Mouse (Mus musculus) forebrain, embryonic 12.5 days (tissue): ENCODE measurements around the gene Dtx1. TPM values are rescaled to one million over a fixed set of nuclear protein-coding genes. Genes with fewer than 3 reads are reported as not detected.

Experiments
- ATAC-seq: fragments of 200-750 bp; cut with Nextera tagmentation; 2 replicates; pipeline ENCODE4 v1.8.0; 2017; ENCODE audit warnings: moderate TSS enrichment; ENCODE audit not compliant: low FRiP score
- H3K27ac ChIP-seq: fragments of 300-500 bp; sonication (generic); 2 replicates; pipeline ENCODE4 v1.5.1; 2016; ENCODE audit warnings: mild to moderate bottlenecking
- H3K27me3 ChIP-seq: fragments of 300-500 bp; sonication (generic); 2 replicates; pipeline ENCODE4 v1.6.1; 2016; ENCODE audit warnings: mild to moderate bottlenecking
- H3K36me3 ChIP-seq: fragments of 300-500 bp; sonication (generic); replicated peaks from 2 replicates; pipeline ENCODE4 v1.6.1; 2016; ENCODE audit warnings: mild to moderate bottlenecking
- H3K4me1 ChIP-seq: fragments of 300-500 bp; sonication (generic); 2 replicates; pipeline ENCODE4 v1.6.1; 2016
- H3K4me2 ChIP-seq: fragments of 300-500 bp; sonication (generic); 2 replicates; pipeline ENCODE4 v1.6.1; 2016; ENCODE audit warnings: mild to moderate bottlenecking, moderate library complexity
- H3K4me3 ChIP-seq: fragments of 300-500 bp; sonication (generic); replicated peaks from 2 replicates; pipeline ENCODE4 v1.5.1; 2016; ENCODE audit warnings: mild to moderate bottlenecking
- H3K9ac ChIP-seq: fragments of 300-500 bp; sonication (generic); 2 replicates; pipeline ENCODE4 v1.6.1; 2016; ENCODE audit warnings: mild to moderate bottlenecking
- H3K9me3 ChIP-seq: fragments of 300-500 bp; sonication (generic); 2 replicates; pipeline ENCODE4 v1.6.1; 2016
- WGBS: fragments of 180-500 bp; shearing (Covaris S2); methylation state at CpG from one replicate; pipeline ENCODE4 v1.1.7; 2016; 5-methylcytosine and 5-hydroxymethylcytosine counted together
- polyA plus RNA-seq: library from polyadenylated mRNA; unstranded; fragments of >200 nt; fragmentation: Nextera tagmentation; extraction: Ambion mirVana; gene quantifications from 2 replicates; pipeline ENCODE4 v1.2.1, GENCODE M21; 2016

The Dtx1 gene
- polyA plus RNA-seq, 1 experiment from 2014 or later, result 17.1 TPM

GRCm38 (mm10) chr5:120645851-120646250 is 65.9 kb downstream of the Dtx1 start:
- H3K4me3 ChIP-seq, result no peak overlapping the region
- no peaks in the 10 kb centered on the region for H3K36me3 ChIP-seq
- ATAC-seq, result no peak
- H3K9ac ChIP-seq, result no peak overlapping the region
- H3K4me1 ChIP-seq, result peaks cover 14% of the 10 kb centered on the region
- no peaks in the 10 kb centered on the region for H3K9me3 ChIP-seq
- WGBS, result 61% methylated on average over 6 of the region's 6 CpGs
- no peak overlapping the region for H3K4me2 ChIP-seq
- H3K27ac ChIP-seq, result no peak overlapping the region
- peaks cover 51% of the 10 kb centered on the region for H3K27me3 ChIP-seq

DNA sequence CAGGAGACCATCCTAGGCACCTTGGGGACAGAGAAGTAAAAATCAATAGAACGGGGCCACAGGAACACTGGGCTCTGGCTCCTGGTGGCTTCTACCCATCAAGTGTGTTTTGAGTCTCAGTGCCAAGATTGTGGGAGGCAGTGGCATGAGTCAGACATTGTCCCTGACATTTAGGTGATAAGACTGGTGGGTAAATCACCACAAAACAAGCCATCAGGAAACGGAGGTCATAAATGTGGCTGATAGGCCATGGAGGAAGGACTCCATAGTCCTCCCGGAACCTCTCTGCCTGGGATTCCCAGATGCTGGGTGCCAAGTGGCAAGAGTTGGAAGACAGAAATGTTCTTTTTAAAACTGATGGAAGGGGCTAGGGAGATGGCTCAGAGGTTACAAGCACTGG is 67.5 kb downstream of the Dtx1 start:
- no peak overlapping the region for H3K27ac ChIP-seq
- no peak overlapping the region for H3K4me2 ChIP-seq
- H3K36me3 ChIP-seq, result no peaks in the 10 kb centered on the region
- peaks cover 11% of the 10 kb centered on the region for H3K4me1 ChIP-seq
- ATAC-seq, result no peak
- WGBS, result 94% methylated on average over 3 of the region's 3 CpGs
- H3K4me3 ChIP-seq, result no peak overlapping the region
- no peaks in the 10 kb centered on the region for H3K9me3 ChIP-seq
- H3K27me3 ChIP-seq, result peaks cover 35% of the 10 kb centered on the region
- H3K9ac ChIP-seq, result no peak overlapping the region

GRCm38 (mm10) chr5:120643365-120644085 is 68.2 kb downstream of the Dtx1 start:
- Histone ChIP-seq H3K4me3 (no peak overlapping the region), H3K36me3 (no peaks in the 10 kb centered on the region), H3K9ac (no peak overlapping the region), H3K4me2 (no peak overlapping the region), H3K4me1 (peaks cover 4% of the 10 kb centered on the region), H3K27me3 (peaks cover 28% of the 10 kb centered on the region), H3K27ac (no peak overlapping the region), H3K9me3 (no peaks in the 10 kb centered on the region)
- 80% methylated on average over 14 of the region's 14 CpGs for WGBS
- no peak for ATAC-seq

- Histone ChIP-seq H3K27ac (no peak overlapping the region), H3K4me3 (no peak overlapping the region), H3K4me2 (no peak overlapping the region), H3K4me1 (no peaks in the 10 kb centered on the region), H3K9me3 (no peaks in the 10 kb centered on the region), H3K36me3 (no peaks in the 10 kb centered on the region), H3K9ac (no peak overlapping the region), H3K27me3 (no peaks in the 10 kb centered on the region)
- 91% methylated on average over 7 of the region's 7 CpGs for WGBS
- ATAC-seq, result no peak
These were observed 71.6 kb downstream of the Dtx1 start for GRCm38 (mm10) chr5:120640094-120640493.

GRCm38 (mm10) chr5:120635633-120636032 is 76.1 kb downstream of the Dtx1 start:
- ATAC-seq, result no peak
- H3K4me3 ChIP-seq, result no peak overlapping the region
- H3K27me3 ChIP-seq, result peaks cover 18% of the 10 kb centered on the region; the same call in 1 of the 2 replicates
- H3K9ac ChIP-seq, result no peak overlapping the region
- no peak overlapping the region for H3K4me2 ChIP-seq
- no peaks in the 10 kb centered on the region for H3K36me3 ChIP-seq
- 0 out of 2 replicates have a peak, but pooled peaks cover 5% of the 10 kb centered on the region for H3K9me3 ChIP-seq
- 0 out of 2 replicates have a peak, but pooled peaks cover 5% of the 10 kb centered on the region for H3K4me1 ChIP-seq
- no peak overlapping the region for H3K27ac ChIP-seq
- WGBS, result 83% methylated on average over 5 of the region's 5 CpGs

GRCm38 (mm10) chr5:120634860-120635259 is 76.9 kb downstream of the Dtx1 start:
- no peak overlapping the region for H3K4me2 ChIP-seq
- ATAC-seq, result no peak
- H3K9ac ChIP-seq, result no peak overlapping the region
- no peak overlapping the region for H3K4me3 ChIP-seq
- H3K36me3 ChIP-seq, result no peaks in the 10 kb centered on the region
- H3K27ac ChIP-seq, result no peak overlapping the region
- H3K9me3 ChIP-seq, result 0 out of 2 replicates have a peak, but pooled peaks cover 5% of the 10 kb centered on the region
- H3K27me3 ChIP-seq, result peaks cover 25% of the 10 kb centered on the region
- 0 out of 2 replicates have a peak, but pooled peaks cover 5% of the 10 kb centered on the region for H3K4me1 ChIP-seq
- WGBS, result 63% methylated on average over 5 of the region's 5 CpGs

GRCm38 (mm10) chr5:120634131-120634530 is 77.6 kb downstream of the Dtx1 start, which contains the start of gene Cfap73:
Gene Cfap73, minus strand, starts transcription at chr5:120634235.
- H3K9me3 ChIP-seq, result 0 out of 2 replicates have a peak, but pooled peaks cover 5% of the 10 kb centered on the region
- H3K27ac ChIP-seq, result no peak within 1 kb of the TSS
- no peak for ATAC-seq
- peaks cover 30% of the 10 kb centered on the region for H3K27me3 ChIP-seq
- 0 out of 2 replicates have a peak, but pooled peaks cover 5% of the 10 kb centered on the region for H3K4me1 ChIP-seq
- no peak within 1 kb of the TSS for H3K9ac ChIP-seq
- WGBS, result 70% methylated on average over 9 of the region's 9 CpGs
- H3K4me3 ChIP-seq, result no peak within 1 kb of the TSS
- no peak within 1 kb of the TSS for H3K4me2 ChIP-seq
- H3K36me3 ChIP-seq, result no peaks in the 10 kb centered on the region

DNA sequence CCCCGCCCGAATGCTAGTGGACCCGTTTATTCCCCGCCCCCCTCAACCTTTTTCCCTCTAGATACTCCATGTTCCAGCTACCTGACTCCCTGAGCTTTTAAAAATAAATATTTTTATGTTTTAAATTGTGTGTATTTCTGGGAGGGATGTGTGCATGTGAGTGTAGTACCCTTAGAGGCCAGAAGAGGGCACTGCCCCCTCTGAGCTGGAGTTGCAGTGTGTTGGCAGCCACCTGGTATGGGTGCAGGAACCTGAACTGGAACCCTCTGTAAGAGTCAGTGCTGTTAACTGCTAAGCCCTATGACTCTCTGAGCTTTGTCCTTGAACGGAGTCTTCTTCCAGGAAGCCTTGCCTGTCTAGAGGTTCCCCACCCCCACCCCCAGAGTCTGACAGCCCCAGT is 79.8 kb downstream of the Dtx1 start:
- 90% methylated on average over 5 of the region's 5 CpGs for WGBS
- no peak for ATAC-seq

GRCm38 (mm10) chr5:120631128-120631527 is 80.6 kb downstream of the Dtx1 start:
- Histone ChIP-seq H3K27me3 (peaks cover 30% of the 10 kb centered on the region), H3K9me3 (0 out of 2 replicates have a peak, but pooled peaks cover 5% of the 10 kb centered on the region), H3K27ac (no peak overlapping the region), H3K36me3 (peaks cover 14% of the 10 kb centered on the region), H3K4me2 (peak overlapping the region; percentile 42), H3K9ac (no peak overlapping the region), H3K4me3 (0 out of 2 replicates have a peak overlapping the region, but pooled peaks have one; percentile 10), H3K4me1 (peaks cover 5% of the 10 kb centered on the region)
- ATAC-seq, result no peak
- 9% methylated on average over 29 of the region's 29 CpGs for WGBS

More for the DNA sequence above, 79.8 kb downstream of the Dtx1 start:
- Histone ChIP-seq H3K27me3 (peaks cover 30% of the 10 kb centered on the region), H3K4me2 (no peak overlapping the region), H3K36me3 (peaks cover 11% of the 10 kb centered on the region), H3K27ac (no peak overlapping the region), H3K4me3 (no peak overlapping the region), H3K4me1 (peaks cover 5% of the 10 kb centered on the region; the same call in 1 of the 2 replicates), H3K9me3 (0 out of 2 replicates have a peak, but pooled peaks cover 5% of the 10 kb centered on the region), H3K9ac (no peak overlapping the region)

Other genes starting within 250 kb of the Dtx1 start
- 4.5 and 5.1 TPM in 2 replicates for gene Sdsl, start 239.1 kb downstream of the Dtx1 start, polyA plus RNA-seq
- not detected in 2 replicates for gene Sds, start 235.4 kb downstream of the Dtx1 start, polyA plus RNA-seq
- gene Plbd2, start 208.3 kb downstream of the Dtx1 start, polyA plus RNA-seq, result 25.9 and 26.6 TPM in 2 replicates
- gene Slc8b1, start 200.8 kb downstream of the Dtx1 start, polyA plus RNA-seq, result 2.3 and 2.8 TPM in 2 replicates
- gene Tpcn1, start 123.3 kb downstream of the Dtx1 start, polyA plus RNA-seq, result 11.8 and 15.1 TPM in 2 replicates
- gene Iqcd, start 122.9 kb downstream of the Dtx1 start, polyA plus RNA-seq, result 1.3 and 1.4 TPM in 2 replicates
- gene Rita1, start 99.3 kb downstream of the Dtx1 start, polyA plus RNA-seq, result 13.6 and 16.6 TPM in 2 replicates
- 50.7 and 52.6 TPM in 2 replicates for gene Ddx54, start 99.2 kb downstream of the Dtx1 start, polyA plus RNA-seq
- 0.28 TPM in 1 of 2 replicates, not detected in the other for gene Cfap73, start 77.7 kb downstream of the Dtx1 start, polyA plus RNA-seq
- gene Rasal1, start 63.1 kb downstream of the Dtx1 start, polyA plus RNA-seq, result 0.17 and 0.20 TPM in 2 replicates
- 0.10 and 0.17 TPM in 2 replicates for gene Oas2, start 37.9 kb upstream of the Dtx1 start, polyA plus RNA-seq
- 0.09 and 0.12 TPM in 2 replicates for gene Oas3, start 65.7 kb upstream of the Dtx1 start, polyA plus RNA-seq
- 0.10 TPM in 1 of 2 replicates, not detected in the other for gene Oas1e, start 83.6 kb upstream of the Dtx1 start, polyA plus RNA-seq
- 0.49 and 0.51 TPM in 2 replicates for gene Oas1c, start 100.6 kb upstream of the Dtx1 start, polyA plus RNA-seq
- not detected in 2 replicates for gene Oas1f, start 135.4 kb upstream of the Dtx1 start, polyA plus RNA-seq
- gene Oas1h, start 149.5 kb upstream of the Dtx1 start, polyA plus RNA-seq, result not detected in 2 replicates
- gene Oas1g, start 175.7 kb upstream of the Dtx1 start, polyA plus RNA-seq, result not detected in 2 replicates
- 0.41 and 0.72 TPM in 2 replicates for gene Oas1a, start 195.6 kb upstream of the Dtx1 start, polyA plus RNA-seq
- gene Oas1d, start 202.6 kb upstream of the Dtx1 start, polyA plus RNA-seq, result not detected in 2 replicates